Mouse (Mus musculus): ENCODE data around the gene Gm49416. TPM values are rescaled to one million over a fixed set of nuclear protein-coding genes. Genes with fewer than 3 reads are reported as not detected.

The Gm49416 gene
- polyA plus RNA-seq, 2 experiments: not detected

DNA sequence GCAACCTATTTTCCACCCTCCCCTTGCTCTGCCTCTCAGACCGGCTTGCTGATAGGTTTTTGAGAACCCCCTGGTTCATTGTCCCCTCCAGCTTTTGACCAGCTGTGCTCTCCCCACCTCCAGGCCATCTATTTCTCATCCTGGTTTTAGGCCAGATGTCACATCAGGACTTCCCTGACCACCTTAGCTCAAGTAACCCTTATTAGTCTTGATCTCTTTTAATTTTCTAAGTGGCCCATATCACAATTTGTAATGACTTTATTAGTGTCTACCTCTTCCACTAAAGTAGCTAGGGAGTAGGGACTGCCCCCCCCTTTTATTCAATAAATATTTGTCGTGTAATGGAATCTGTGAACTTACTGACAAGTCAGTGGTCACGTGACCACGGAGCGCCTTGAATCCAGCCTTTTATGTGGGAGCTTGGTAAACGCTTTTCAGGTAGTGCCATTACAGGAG, 32.1 kb downstream of the Gm49416 start:
- Histone ChIP-seq H3K4me2 (ENCODE audit: low read depth) (peak overlapping the region; percentile 98), H3K9ac (replicated peaks) (peak overlapping the region; percentile 75), H3K4me3 (ENCODE audit: insufficient read depth in 1 of 2, low read depth in 2 of 2, low read length in 2 of 2) (peak overlapping the region; percentile 85 to 94), H3K27ac (peak overlapping the region; percentile 92), H3K4me1 (replicated peaks; ENCODE audit: control insufficient read depth in 2 of 2, insufficient read depth in 2 of 2, low read length in 1 of 2) (peaks cover 17 to 19% of the 10 kb centered on the region in 2 experiments), H3K9me3 (ENCODE audit: control insufficient read depth, low read length) (no peaks in the 10 kb centered on the region), H3K27me3 (ENCODE audit: control insufficient read depth, insufficient read depth, low read length) (no peaks in the 10 kb centered on the region), H3K36me3 (replicated peaks; ENCODE audit: control insufficient read depth, insufficient read depth, low read depth) (peaks cover 11% of the 10 kb centered on the region)
- no peak for TF ChIP-seq CTCF (IDR thresholded peaks at IDR 0.05; ENCODE audit: low read depth)
- no peak for TF ChIP-seq EP300 (IDR thresholded peaks at IDR 0.05; ENCODE audit: low read depth)
- ATAC-seq (ENCODE audit: insufficient read depth): no peak
- DNase-seq (ENCODE audit: low read depth in 3 of 3, low spot score in 3 of 3): peak; percentile 65 to 70 (median 68)
- WGBS (ENCODE audit: insufficient replicate concordance): 3% methylated on average over 6 of the region's 6 CpGs

DNA sequence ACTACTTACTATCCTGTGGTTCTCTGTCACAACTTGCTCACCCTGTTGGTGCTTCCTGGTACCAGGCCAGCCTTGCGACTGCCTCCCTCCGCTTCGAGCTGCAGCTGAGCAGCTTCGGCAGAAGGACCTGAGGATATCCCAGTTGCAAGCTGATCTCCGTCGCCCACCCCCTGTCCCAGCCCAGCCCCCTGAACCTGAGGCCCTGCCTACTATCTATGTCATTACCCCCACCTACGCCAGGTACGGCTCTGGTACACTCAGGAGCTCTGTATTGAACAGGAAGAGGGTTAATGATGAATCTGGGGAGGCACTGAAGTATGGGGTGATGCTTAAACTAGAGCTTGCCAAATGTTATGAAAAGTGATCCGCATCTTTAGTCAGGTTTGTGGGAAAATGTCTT, 33.0 kb downstream of the Gm49416 start:
- H3K4me2 ChIP-seq (ENCODE audit: low read depth): peak overlapping the region; percentile 98
- ATAC-seq (ENCODE audit: insufficient read depth) (no peak), DNase-seq (ENCODE audit: low read depth in 3 of 3, low spot score in 3 of 3) (no peak)
- peak overlapping the region in 1 of 2 experiments; percentile 85; a peak in 2 of 4 replicates for H3K4me3 ChIP-seq (ENCODE audit: insufficient read depth in 1 of 2, low read depth in 2 of 2, low read length in 2 of 2)
- peaks cover 17 to 22% of the 10 kb centered on the region in 2 experiments for H3K4me1 ChIP-seq (replicated peaks; ENCODE audit: control insufficient read depth in 2 of 2, insufficient read depth in 2 of 2, low read length in 1 of 2)
- no peaks in the 10 kb centered on the region for H3K9me3 ChIP-seq (ENCODE audit: control insufficient read depth, low read length)
- no peak for TF ChIP-seq CTCF (IDR thresholded peaks at IDR 0.05; ENCODE audit: low read depth)
- no peak for TF ChIP-seq EP300 (IDR thresholded peaks at IDR 0.05; ENCODE audit: low read depth)
- H3K27ac ChIP-seq: peak overlapping the region; percentile 92; the same call in 1 of the 2 replicates
- H3K27me3 ChIP-seq (ENCODE audit: control insufficient read depth, insufficient read depth, low read length): no peaks in the 10 kb centered on the region
- 71% methylated on average over 9 of the region's 9 CpGs for WGBS (ENCODE audit: insufficient replicate concordance)
- H3K9ac ChIP-seq (replicated peaks): peak overlapping the region; percentile 75
- peaks cover 4% of the 10 kb centered on the region for H3K36me3 ChIP-seq (replicated peaks; ENCODE audit: control insufficient read depth, insufficient read depth, low read depth)

DNA sequence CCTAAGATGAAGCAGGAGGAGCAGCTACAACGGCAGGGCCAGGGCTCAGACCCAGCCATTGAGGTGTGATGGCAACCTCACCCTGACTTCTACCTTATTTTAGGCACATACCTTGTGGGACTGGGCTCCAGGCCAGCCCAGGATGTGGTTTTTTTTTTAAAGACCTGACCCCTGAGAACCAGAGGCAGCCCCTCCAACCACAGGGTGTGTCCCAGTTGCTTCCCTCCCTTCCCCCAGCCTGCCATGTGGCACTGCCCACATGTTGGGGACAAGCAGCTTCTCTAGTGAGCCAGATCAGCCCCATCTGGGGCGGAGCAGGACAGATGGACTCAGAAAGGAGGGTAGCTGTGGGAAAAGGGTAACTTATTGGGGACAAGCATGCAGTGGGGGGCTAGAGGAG, 38.0 kb downstream of the Gm49416 start:
- H3K27ac ChIP-seq: no peak overlapping the region
- ATAC-seq (ENCODE audit: insufficient read depth): no peak

DNA sequence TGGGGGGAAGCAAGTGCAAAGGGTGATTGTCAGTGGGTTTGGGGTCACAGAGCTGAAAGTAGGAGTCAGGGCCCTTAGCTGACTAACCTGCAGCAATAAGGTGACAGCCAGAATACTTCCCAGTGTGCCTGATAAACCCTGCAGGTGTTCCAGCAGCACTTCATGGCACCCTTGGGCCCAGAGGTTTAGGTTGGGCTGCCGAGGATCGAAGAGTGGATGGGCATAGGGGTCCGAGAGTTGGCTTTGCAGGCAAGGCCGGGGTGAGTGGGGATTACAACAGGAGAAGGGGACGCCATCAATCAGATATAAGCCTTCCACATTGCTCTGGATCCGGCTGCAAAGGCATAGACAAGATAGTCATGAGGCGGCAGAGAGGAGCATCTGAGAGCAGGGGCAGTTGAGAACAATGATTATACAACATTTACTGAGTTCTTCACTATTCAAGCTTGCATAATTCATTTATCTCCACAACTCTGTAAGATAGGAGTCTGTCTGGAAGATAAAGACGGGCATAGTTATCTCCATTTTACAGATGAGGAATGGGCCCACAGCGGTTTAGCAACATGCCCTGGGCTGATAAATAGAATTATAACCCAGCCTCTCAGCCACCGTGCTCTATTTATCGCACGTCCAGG, 39.3 kb downstream of the Gm49416 start:
- no peak for TF ChIP-seq CTCF (IDR thresholded peaks at IDR 0.05; ENCODE audit: low read depth)
- TF ChIP-seq EP300 (IDR thresholded peaks at IDR 0.05; ENCODE audit: low read depth): peak; percentile 84
- Histone ChIP-seq H3K27me3 (ENCODE audit: control insufficient read depth, insufficient read depth, low read length) (no peaks in the 10 kb centered on the region), H3K9ac (replicated peaks) (peak overlapping the region; percentile 27; the same call in 1 of the 2 replicates), H3K4me3 (ENCODE audit: insufficient read depth in 1 of 2, low read depth in 2 of 2, low read length in 2 of 2) (peak overlapping the region in 1 of 2 experiments; percentile 70; a peak in 1 of 4 replicates), H3K27ac (peak overlapping the region; percentile 59), H3K4me1 (replicated peaks; ENCODE audit: control insufficient read depth in 2 of 2, insufficient read depth in 2 of 2, low read length in 1 of 2) (peaks cover 27 to 33% of the 10 kb centered on the region in 2 experiments), H3K36me3 (replicated peaks; ENCODE audit: control insufficient read depth, insufficient read depth, low read depth) (peaks cover 7% of the 10 kb centered on the region), H3K9me3 (ENCODE audit: control insufficient read depth, low read length) (no peaks in the 10 kb centered on the region), H3K4me2 (ENCODE audit: low read depth) (peak overlapping the region; percentile 76)
- peak; percentile 50 for ATAC-seq (ENCODE audit: insufficient read depth)
- DNase-seq (ENCODE audit: low read depth in 3 of 3, low spot score in 3 of 3): peak in 1 of 3 experiments; percentile 52
- WGBS (ENCODE audit: insufficient replicate concordance): 18% methylated on average over 12 of the region's 12 CpGs

More for the DNA sequence above, 38.0 kb downstream of the Gm49416 start:
- no peak for DNase-seq (ENCODE audit: low read depth in 3 of 3, low spot score in 3 of 3)
- Histone ChIP-seq H3K9ac (replicated peaks) (no peak overlapping the region), H3K4me1 (replicated peaks; ENCODE audit: control insufficient read depth in 2 of 2, insufficient read depth in 2 of 2, low read length in 1 of 2) (peaks cover 27 to 37% of the 10 kb centered on the region in 2 experiments), H3K36me3 (replicated peaks; ENCODE audit: control insufficient read depth, insufficient read depth, low read depth) (peaks cover 8% of the 10 kb centered on the region), H3K4me3 (ENCODE audit: insufficient read depth in 1 of 2, low read depth in 2 of 2, low read length in 2 of 2) (no peak overlapping the region), H3K27me3 (ENCODE audit: control insufficient read depth, insufficient read depth, low read length) (no peaks in the 10 kb centered on the region), H3K9me3 (ENCODE audit: control insufficient read depth, low read length) (no peaks in the 10 kb centered on the region), H3K4me2 (ENCODE audit: low read depth) (no peak overlapping the region)
- TF ChIP-seq CTCF (IDR thresholded peaks at IDR 0.05; ENCODE audit: low read depth) (no peak), EP300 (IDR thresholded peaks at IDR 0.05; ENCODE audit: low read depth) (no peak)
- 57% methylated on average over 2 of the region's 2 CpGs for WGBS (ENCODE audit: insufficient replicate concordance)

DNA sequence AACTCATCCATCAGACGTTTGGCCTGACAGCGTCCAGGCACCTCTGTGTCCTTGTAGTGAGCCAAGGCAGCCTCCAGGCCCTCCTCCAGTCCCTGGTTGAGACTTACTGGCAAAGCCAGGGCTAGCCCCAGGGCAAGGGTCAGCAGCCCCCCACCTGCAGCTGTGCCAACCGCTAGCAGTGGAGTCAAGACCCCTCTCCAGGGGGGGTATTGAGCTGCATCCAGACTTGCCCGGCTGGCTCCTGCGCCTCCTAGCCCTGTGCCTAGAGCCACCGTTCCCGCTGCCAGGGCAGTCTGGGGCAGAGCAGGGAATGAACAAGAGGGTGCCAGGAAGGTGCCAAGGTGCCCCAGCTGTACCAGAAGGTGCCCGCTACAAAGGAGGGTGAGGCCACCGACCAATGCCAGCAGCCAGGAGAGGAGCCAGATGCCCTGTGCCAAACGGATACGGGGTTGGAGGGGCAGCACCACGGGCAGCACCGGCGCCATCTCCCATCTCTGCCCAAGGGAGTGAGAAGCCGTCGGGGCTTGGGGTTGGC, 40.0 kb downstream of the Gm49416 start:
- TF ChIP-seq CTCF (IDR thresholded peaks at IDR 0.05; ENCODE audit: low read depth) (no peak), EP300 (IDR thresholded peaks at IDR 0.05; ENCODE audit: low read depth) (no peak)

More for the DNA sequence above, 40.0 kb downstream of the Gm49416 start:
- Histone ChIP-seq H3K4me1 (replicated peaks; ENCODE audit: control insufficient read depth in 2 of 2, insufficient read depth in 2 of 2, low read length in 1 of 2) (peaks cover 21 to 30% of the 10 kb centered on the region in 2 experiments), H3K9me3 (ENCODE audit: control insufficient read depth, low read length) (no peaks in the 10 kb centered on the region), H3K36me3 (replicated peaks; ENCODE audit: control insufficient read depth, insufficient read depth, low read depth) (peaks cover 6% of the 10 kb centered on the region), H3K9ac (replicated peaks) (peak overlapping the region; percentile 74), H3K4me2 (ENCODE audit: low read depth) (peak overlapping the region; percentile 76), H3K4me3 (ENCODE audit: insufficient read depth in 1 of 2, low read depth in 2 of 2, low read length in 2 of 2) (peak overlapping the region; percentile 70 to 72), H3K27me3 (ENCODE audit: control insufficient read depth, insufficient read depth, low read length) (no peaks in the 10 kb centered on the region), H3K27ac (peak overlapping the region; percentile 52)
- ATAC-seq (ENCODE audit: insufficient read depth) (peak; percentile 5; the same call in 1 of the 2 replicates), DNase-seq (ENCODE audit: low read depth in 3 of 3, low spot score in 3 of 3) (no peak)
- 34% methylated on average over 16 of the region's 16 CpGs for WGBS (ENCODE audit: insufficient replicate concordance)

Data from liver, embryonic 14.5 days (tissue).